Mouse (Mus musculus) limb, embryonic 14.5 days (tissue): ENCODE measurements around the gene Spaca7. TPM values are rescaled to one million over a fixed set of nuclear protein-coding genes. Genes with fewer than 3 reads are reported as not detected.

Experiments
- ATAC-seq: fragments of 200-750 bp; cut with Nextera tagmentation; 2 replicates; pipeline ENCODE4 v1.8.0; 2017; ENCODE audit warnings: low read depth, moderate number of reproducible peaks, moderate TSS enrichment; ENCODE audit not compliant: low FRiP score
- DNase-seq: peaks from one replicate; pipeline ENCODE4 v3.0.0-alpha.2; 2015; ENCODE audit warnings: low spot score
- H3K27ac ChIP-seq: fragments of 300-500 bp; sonication (generic); replicated peaks from 2 replicates; pipeline ENCODE4 v1.5.1; 2014; ENCODE audit warnings: low read depth, mild to moderate bottlenecking, low read length, moderate library complexity, mixed read lengths
- H3K27me3 ChIP-seq: fragments of 300-500 bp; sonication (generic); 2 replicates; pipeline ENCODE4 v1.6.1; 2014; ENCODE audit warnings: low read length, mixed read lengths; ENCODE audit not compliant: control insufficient read depth, insufficient read depth
- H3K36me3 ChIP-seq: fragments of 300-500 bp; sonication (generic); 2 replicates; pipeline ENCODE4 v1.6.1; 2014; ENCODE audit warnings: mild to moderate bottlenecking, low read length, moderate library complexity, mixed read lengths; ENCODE audit not compliant: control insufficient read depth, insufficient read depth
- H3K4me1 ChIP-seq: fragments of 300-500 bp; sonication (generic); 2 replicates; pipeline ENCODE4 v1.6.1; 2014; ENCODE audit warnings: antibody characterized with exemption, low read length, mixed read lengths; ENCODE audit not compliant: control insufficient read depth, insufficient read depth
- H3K4me2 ChIP-seq: fragments of 300-500 bp; sonication (generic); replicated peaks from 2 replicates; pipeline ENCODE4 v1.6.1; 2014; ENCODE audit warnings: low read depth, mild to moderate bottlenecking, low read length, moderate library complexity; ENCODE audit not compliant: severe bottlenecking
- H3K4me3 ChIP-seq: fragments of 300-500 bp; sonication (generic); replicated peaks from 2 replicates; pipeline ENCODE4 v1.5.1; 2014; ENCODE audit warnings: low read length
- H3K9ac ChIP-seq: fragments of 300-500 bp; sonication (generic); 2 replicates; pipeline ENCODE4 v1.6.1; 2014; ENCODE audit warnings: mild to moderate bottlenecking, low read depth, low read length, moderate library complexity; ENCODE audit not compliant: severe bottlenecking
- H3K9me3 ChIP-seq: fragments of 300-500 bp; sonication (generic); 2 replicates; pipeline ENCODE4 v1.6.1; 2016; ENCODE audit warnings: low read length; ENCODE audit not compliant: control insufficient read depth
- POLR2A ChIP-seq: fragments of 200-500 bp; IDR thresholded peaks from 2 replicates; pipeline ENCODE4 v1.8.0; 2012; ENCODE audit warnings: inconsistent platforms, mild to moderate bottlenecking, moderate library complexity, borderline replicate concordance; ENCODE audit not compliant: insufficient read depth, insufficient read length; ENCODE audit errors: extremely low read depth
- WGBS: fragments of 180-500 bp; shearing (Covaris S2); extraction: QIAGEN DNeasy Blood & Tissue Kit; methylation state at CpG from one replicate; pipeline ENCODE4 v1.1.7; 2014; 5-methylcytosine and 5-hydroxymethylcytosine counted together
- polyA plus RNA-seq, 2 experiments: library from polyadenylated mRNA; depleted of rRNA in 1 of 2; stranded (reverse) in 1 of 2; unstranded in 1 of 2; fragments of >200 nt; fragmentation: Nextera tagmentation in 1 of 2; extraction: Ambion mirVana in 1 of 2; gene quantifications; 2 replicates each; pipeline versions ENCODE4 v1.2.1 to v1.2.3; 2012 to 2014

Spaca7 gene
- polyA plus RNA-seq, 2 experiments, result not detected

GRCm38 (mm10) chr8:12545236-12545635 lies 27.6 kb upstream of the Spaca7 start:
- H3K36me3 ChIP-seq, result no peaks in the 10 kb centered on the region
- no peak for DNase-seq
- WGBS, result 33% methylated on average over 3 of the region's 4 CpGs
- TF ChIP-seq POLR2A, result no peak
- H3K4me3 ChIP-seq, result no peak overlapping the region
- H3K4me2 ChIP-seq, result no peak overlapping the region
- H3K9ac ChIP-seq, result no peak overlapping the region
- H3K27me3 ChIP-seq, result no peaks in the 10 kb centered on the region; the same call in 1 of the 2 replicates
- H3K9me3 ChIP-seq, result no peaks in the 10 kb centered on the region
- no peak overlapping the region for H3K27ac ChIP-seq
- H3K4me1 ChIP-seq, result no peaks in the 10 kb centered on the region
- no peak for ATAC-seq

GRCm38 (mm10) chr8:12545671-12546070 lies 27.2 kb upstream of the Spaca7 start:
- H3K9me3 ChIP-seq, result no peaks in the 10 kb centered on the region
- H3K27ac ChIP-seq, result no peak overlapping the region
- no peaks in the 10 kb centered on the region for H3K36me3 ChIP-seq
- H3K27me3 ChIP-seq, result no peaks in the 10 kb centered on the region; the same call in 1 of the 2 replicates
- no peaks in the 10 kb centered on the region for H3K4me1 ChIP-seq
- H3K4me3 ChIP-seq, result no peak overlapping the region
- H3K9ac ChIP-seq, result no peak overlapping the region
- no peak for TF ChIP-seq POLR2A
- DNase-seq, result no peak
- no peak for ATAC-seq
- no peak overlapping the region for H3K4me2 ChIP-seq
- 39% methylated on average over 4 of the region's 4 CpGs for WGBS

DNA sequence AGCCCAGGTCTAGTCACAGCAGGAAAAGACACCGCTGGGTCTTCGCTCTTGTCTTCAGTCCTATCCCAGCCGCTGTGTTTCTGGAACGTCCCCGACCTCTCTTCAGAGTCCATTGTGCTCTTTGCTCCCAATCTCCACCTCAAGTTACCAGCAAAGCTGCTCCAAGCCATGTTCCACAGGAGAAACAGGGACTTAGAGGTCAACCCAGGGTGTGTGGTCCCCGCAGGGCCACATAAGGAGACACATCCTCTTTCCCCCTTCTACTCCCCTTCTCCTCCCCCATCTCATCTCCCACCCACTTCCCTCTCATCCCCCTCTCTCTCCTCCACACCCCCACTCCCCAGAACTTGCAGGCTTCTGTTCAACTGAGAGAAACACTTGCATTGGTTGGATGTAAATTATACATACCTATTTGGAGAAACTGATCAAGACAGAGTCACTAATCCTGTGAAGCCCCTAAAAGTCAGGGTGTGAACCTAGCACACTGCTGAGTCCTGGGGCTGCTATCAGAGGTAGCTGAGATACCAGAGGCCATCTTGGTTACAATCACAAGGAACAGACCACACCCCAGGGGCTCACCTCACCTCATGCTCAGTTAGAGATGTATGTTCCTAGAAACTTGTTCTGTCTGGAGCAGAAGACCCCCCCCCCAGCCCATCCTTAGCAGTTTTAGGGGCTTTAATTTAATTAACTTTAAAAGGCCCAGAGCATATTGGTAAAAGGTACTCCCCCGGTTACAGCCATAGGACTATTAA lies 25.2 kb upstream of the Spaca7 start:
- no peak overlapping the region for H3K9ac ChIP-seq
- no peak for TF ChIP-seq POLR2A
- H3K4me3 ChIP-seq, result no peak overlapping the region
- H3K4me2 ChIP-seq, result no peak overlapping the region
- no peaks in the 10 kb centered on the region; the same call in 1 of the 2 replicates for H3K27me3 ChIP-seq
- H3K9me3 ChIP-seq, result 0 out of 2 replicates have a peak, but pooled peaks cover 4% of the 10 kb centered on the region
- H3K4me1 ChIP-seq, result no peaks in the 10 kb centered on the region
- H3K27ac ChIP-seq, result no peak overlapping the region
- H3K36me3 ChIP-seq, result no peaks in the 10 kb centered on the region
- DNase-seq (no peak), ATAC-seq (no peak)
- 62% methylated on average over 7 of the region's 7 CpGs for WGBS

- Histone ChIP-seq H3K9ac (no peak overlapping the region), H3K4me3 (no peak overlapping the region), H3K4me1 (no peaks in the 10 kb centered on the region), H3K27ac (no peak overlapping the region), H3K36me3 (no peaks in the 10 kb centered on the region), H3K4me2 (no peak overlapping the region), H3K27me3 (no peaks in the 10 kb centered on the region; the same call in 1 of the 2 replicates), H3K9me3 (0 out of 2 replicates have a peak, but pooled peaks cover 4% of the 10 kb centered on the region)
- 2% methylated on average over 15 of the region's 15 CpGs for WGBS
- no peak for TF ChIP-seq POLR2A
- no peak for ATAC-seq
- DNase-seq, result no peak
These were observed 24.6 kb upstream of the Spaca7 start for GRCm38 (mm10) chr8:12548255-12548654.

- no peak overlapping the region for H3K4me3 ChIP-seq
- H3K4me2 ChIP-seq, result no peak overlapping the region
- 32% methylated on average over 5 of the region's 5 CpGs for WGBS
- H3K36me3 ChIP-seq, result no peaks in the 10 kb centered on the region
- no peaks in the 10 kb centered on the region; the same call in 1 of the 2 replicates for H3K27me3 ChIP-seq
- no peak overlapping the region for H3K27ac ChIP-seq
- H3K9me3 ChIP-seq, result 0 out of 2 replicates have a peak, but pooled peaks cover 4% of the 10 kb centered on the region
- no peaks in the 10 kb centered on the region for H3K4me1 ChIP-seq
- ATAC-seq, result no peak
- TF ChIP-seq POLR2A, result no peak
- no peak overlapping the region for H3K9ac ChIP-seq
- DNase-seq, result no peak
These were observed 24.1 kb upstream of the Spaca7 start for GRCm38 (mm10) chr8:12548680-12549079.
